Mouse (Mus musculus): ENCODE data around the gene Ifitm3. TPM values are rescaled to one million over a fixed set of nuclear protein-coding genes. Genes with fewer than 3 reads are reported as not detected.
"Not testable (repeated sequence)": the region's sequence is repeated elsewhere in the genome, so short reads cannot be mapped to it uniquely, and the experiment has no call there.

The Ifitm3 gene
- polyA plus RNA-seq, 1 experiment from 2014 or later: 166 TPM

DNA sequence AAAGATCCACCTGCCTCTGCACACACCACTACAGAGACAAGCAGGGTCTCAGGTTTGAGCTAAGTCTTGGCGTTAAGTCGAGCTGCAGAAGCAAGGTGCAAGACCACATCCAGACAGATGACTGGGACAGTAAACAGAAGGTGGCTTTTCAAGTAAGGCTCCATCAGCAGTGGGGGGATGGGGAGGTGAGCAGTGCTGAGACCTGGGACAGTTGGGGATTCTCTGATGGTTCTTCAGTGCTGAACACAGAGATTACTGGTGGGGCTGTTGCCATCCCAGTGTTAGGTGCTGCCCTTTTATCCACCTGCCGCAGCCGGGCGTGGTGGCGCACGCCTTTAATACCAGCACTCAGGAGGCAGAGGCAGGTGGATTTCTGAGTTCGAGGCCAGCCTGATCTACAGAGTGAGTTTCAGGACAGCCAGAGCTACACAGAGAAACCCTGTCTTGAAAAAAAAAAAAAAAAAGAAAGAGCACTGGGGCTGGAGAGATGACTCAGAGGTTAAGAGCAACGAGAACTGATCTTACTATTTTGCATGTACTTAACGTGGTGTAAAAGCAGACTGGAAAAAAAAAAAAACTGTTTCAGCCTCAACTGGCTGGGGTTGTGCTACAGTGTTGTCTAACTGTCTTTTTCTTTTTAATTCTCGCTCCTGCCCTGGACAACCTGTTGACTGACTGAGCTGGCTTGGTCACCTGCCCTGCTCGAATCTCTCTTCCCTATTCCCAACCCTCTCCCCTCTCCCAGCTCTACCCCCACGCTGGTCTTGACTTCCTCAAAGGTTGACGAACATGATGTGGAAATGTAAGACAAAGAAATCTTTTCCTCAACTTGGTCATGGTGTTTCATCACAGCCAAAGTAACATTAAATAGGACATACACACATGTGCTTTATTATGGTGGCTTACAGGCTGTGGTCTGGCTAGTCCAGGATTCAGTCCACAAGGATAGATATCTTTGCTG, 11.2 kb upstream of the Ifitm3 start:
- H3K9me3 ChIP-seq (ENCODE audit: control insufficient read depth, low read length): no peaks in the 10 kb centered on the region
- H3K4me1 ChIP-seq (ENCODE audit: control insufficient read depth, insufficient read depth, low read length): 0 out of 2 replicates have a peak, but pooled peaks cover 3% of the 10 kb centered on the region
- WGBS: 79% methylated on average over 14 of the region's 14 CpGs
- H3K27me3 ChIP-seq (ENCODE audit: control insufficient read depth, insufficient read depth, low read length): no peaks in the 10 kb centered on the region
- no peaks in the 10 kb centered on the region for H3K36me3 ChIP-seq (ENCODE audit: control insufficient read depth, insufficient read depth, low read length)
- no peak overlapping the region for H3K4me2 ChIP-seq (replicated peaks; ENCODE audit: low read depth, low read length)
- H3K4me3 ChIP-seq (ENCODE audit: low read length): no peak overlapping the region
- H3K9ac ChIP-seq (ENCODE audit: low read depth, low read length): no peak overlapping the region
- no peak overlapping the region for H3K27ac ChIP-seq (ENCODE audit: low read depth, low read length)
- ATAC-seq (ENCODE audit: low FRiP score, low TSS enrichment): no peak

- H3K4me2 ChIP-seq (replicated peaks; ENCODE audit: low read depth, low read length): no peak overlapping the region
- no peaks in the 10 kb centered on the region for H3K36me3 ChIP-seq (ENCODE audit: control insufficient read depth, insufficient read depth, low read length)
- no peaks in the 10 kb centered on the region for H3K9me3 ChIP-seq (ENCODE audit: control insufficient read depth, low read length)
- H3K27ac ChIP-seq (ENCODE audit: low read depth, low read length): no peak overlapping the region
- no peak overlapping the region for H3K9ac ChIP-seq (ENCODE audit: low read depth, low read length)
- no peak for ATAC-seq (ENCODE audit: low FRiP score, low TSS enrichment)
- no peak overlapping the region for H3K4me3 ChIP-seq (ENCODE audit: low read length)
- no peaks in the 10 kb centered on the region for H3K27me3 ChIP-seq (ENCODE audit: control insufficient read depth, insufficient read depth, low read length)
- H3K4me1 ChIP-seq (ENCODE audit: control insufficient read depth, insufficient read depth, low read length): no peaks in the 10 kb centered on the region
- WGBS: 93% methylated on average over 5 of the region's 5 CpGs
These were observed 8.5 kb upstream of the Ifitm3 start for GRCm38 (mm10) chr7:141019028-141019427.

GRCm38 (mm10) chr7:141017824-141018223, 7.3 kb upstream of the Ifitm3 start, which contains the start of gene Ifitm6:
Gene Ifitm6 (minus strand): TSS chr7:141017924.
- not testable (repeated sequence) for H3K4me1 ChIP-seq (ENCODE audit: control insufficient read depth, insufficient read depth, low read length); H3K4me3 ChIP-seq (ENCODE audit: low read length); H3K9me3 ChIP-seq (ENCODE audit: control insufficient read depth, low read length); H3K27me3 ChIP-seq (ENCODE audit: control insufficient read depth, insufficient read depth, low read length); H3K4me2 ChIP-seq (replicated peaks; ENCODE audit: low read depth, low read length); H3K9ac ChIP-seq (ENCODE audit: low read depth, low read length); ATAC-seq (ENCODE audit: low FRiP score, low TSS enrichment); H3K36me3 ChIP-seq (ENCODE audit: control insufficient read depth, insufficient read depth, low read length); H3K27ac ChIP-seq (ENCODE audit: low read depth, low read length)
- 67% methylated on average over 1 of the region's 1 CpGs for WGBS

DNA sequence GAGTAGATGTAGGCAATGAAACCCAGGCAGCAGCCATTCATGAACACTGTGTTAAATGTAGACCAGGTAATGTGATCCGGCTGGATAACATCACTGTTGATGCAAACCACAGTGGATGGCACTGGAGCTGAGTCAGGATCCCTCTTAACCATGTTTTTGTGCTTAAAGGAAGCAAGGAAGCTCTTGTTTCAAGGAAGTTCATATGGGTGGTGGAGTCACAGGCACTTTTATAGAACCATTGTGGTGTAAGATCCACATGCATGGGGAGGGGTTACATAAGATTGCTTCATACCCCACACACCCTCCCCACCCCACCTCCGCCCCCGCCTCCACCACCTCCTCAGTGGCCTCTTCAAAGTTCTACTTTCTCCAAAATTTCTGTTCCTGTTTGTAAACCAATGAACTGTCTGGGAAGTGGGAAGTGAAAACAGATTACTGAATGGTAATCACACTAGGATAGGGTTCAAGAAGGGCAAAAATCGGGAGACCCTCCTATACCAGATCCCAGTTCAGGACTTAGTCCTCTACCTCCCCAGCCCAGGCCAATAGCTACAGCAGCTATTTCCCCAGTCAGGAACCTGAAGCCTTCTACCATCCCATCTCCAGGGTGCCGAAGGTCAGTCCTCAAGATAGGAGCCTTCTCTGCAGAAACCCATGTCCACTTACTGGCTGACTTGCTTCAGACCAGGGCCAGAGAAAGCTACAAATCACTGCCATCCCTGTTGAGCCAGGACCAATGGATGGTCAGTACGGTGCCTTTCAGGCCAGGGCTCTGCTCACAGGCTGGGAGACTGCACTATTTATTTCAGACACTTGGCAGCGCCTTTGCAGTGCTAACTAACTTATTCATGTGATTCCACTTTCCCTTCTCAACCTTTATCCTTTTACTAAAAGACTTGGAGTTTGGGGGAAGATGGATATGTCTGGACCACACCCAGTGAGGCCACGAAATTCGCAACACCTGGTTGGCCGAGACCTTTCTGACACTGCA, 6.4 kb upstream of the Ifitm3 start:
- no peaks in the 10 kb centered on the region for H3K36me3 ChIP-seq (ENCODE audit: control insufficient read depth, insufficient read depth, low read length)
- no peaks in the 10 kb centered on the region for H3K9me3 ChIP-seq (ENCODE audit: control insufficient read depth, low read length)
- no peaks in the 10 kb centered on the region for H3K27me3 ChIP-seq (ENCODE audit: control insufficient read depth, insufficient read depth, low read length)
- H3K9ac ChIP-seq (ENCODE audit: low read depth, low read length): no peak overlapping the region
- no peak overlapping the region for H3K27ac ChIP-seq (ENCODE audit: low read depth, low read length)
- no peak overlapping the region for H3K4me2 ChIP-seq (replicated peaks; ENCODE audit: low read depth, low read length)
- H3K4me3 ChIP-seq (ENCODE audit: low read length): no peak overlapping the region
- ATAC-seq (ENCODE audit: low FRiP score, low TSS enrichment): no peak
- WGBS: 83% methylated on average over 10 of the region's 10 CpGs
- H3K4me1 ChIP-seq (ENCODE audit: control insufficient read depth, insufficient read depth, low read length): no peaks in the 10 kb centered on the region

DNA sequence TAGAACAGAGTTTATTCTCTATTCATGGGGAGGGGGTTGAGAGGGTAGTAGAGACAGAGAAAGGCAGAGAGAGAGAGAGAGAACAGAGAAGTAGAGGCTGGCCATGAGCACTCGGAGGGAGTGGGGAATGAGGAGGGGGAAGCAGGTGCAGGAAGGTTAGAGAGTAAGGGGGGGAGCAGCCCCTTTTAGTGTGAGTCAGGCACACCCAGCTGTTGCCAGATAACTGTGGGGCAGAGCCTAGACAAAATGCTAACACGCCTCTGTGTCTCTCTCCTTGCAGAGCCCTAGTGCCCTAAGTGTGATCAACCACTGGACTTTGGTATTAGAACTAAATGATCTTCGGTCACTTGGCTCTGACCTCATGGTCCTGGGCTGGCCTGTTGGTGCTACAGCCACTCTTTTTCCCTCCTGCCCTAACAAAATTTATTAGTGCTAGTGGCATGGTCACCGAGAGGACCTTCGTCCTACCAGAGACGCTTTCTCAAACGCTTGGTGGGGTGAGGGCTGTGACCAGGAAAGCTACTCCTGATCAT, 734 bp upstream of the Ifitm3 start:
- Histone ChIP-seq H3K36me3 (ENCODE audit: control insufficient read depth, insufficient read depth, low read length) (no peaks in the 10 kb centered on the region), H3K4me1 (ENCODE audit: control insufficient read depth, insufficient read depth, low read length) (peaks cover 23% of the 10 kb centered on the region), H3K4me3 (ENCODE audit: low read length) (no peak overlapping the region), H3K9me3 (ENCODE audit: control insufficient read depth, low read length) (no peaks in the 10 kb centered on the region), H3K27ac (ENCODE audit: low read depth, low read length) (no peak overlapping the region), H3K9ac (ENCODE audit: low read depth, low read length) (no peak overlapping the region), H3K4me2 (replicated peaks; ENCODE audit: low read depth, low read length) (no peak overlapping the region), H3K27me3 (ENCODE audit: control insufficient read depth, insufficient read depth, low read length) (no peaks in the 10 kb centered on the region)
- WGBS: 82% methylated on average over 7 of the region's 7 CpGs
- ATAC-seq (ENCODE audit: low FRiP score, low TSS enrichment): no peak

DNA sequence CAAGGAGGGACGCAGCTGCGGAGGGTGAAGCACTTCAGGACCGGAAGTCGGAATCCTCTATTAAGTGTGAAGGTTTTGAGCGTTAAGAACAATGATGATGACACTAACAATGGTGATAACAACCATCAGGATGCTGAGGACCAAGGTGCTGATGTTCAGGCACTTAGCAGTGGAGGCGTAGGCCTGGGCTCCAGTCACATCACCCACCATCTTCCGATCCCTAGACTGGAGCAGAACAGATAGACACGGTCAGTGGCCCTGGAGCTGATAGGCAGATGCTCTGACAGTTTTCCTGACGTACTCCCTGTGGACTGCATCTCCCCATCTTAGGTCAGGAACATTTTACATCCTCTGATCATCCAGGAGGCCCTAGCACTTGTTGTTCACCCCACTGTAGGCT, 905 bp downstream of the Ifitm3 start:
- WGBS: 88% methylated on average over 9 of the region's 9 CpGs
- no peak overlapping the region for H3K27ac ChIP-seq (ENCODE audit: low read depth, low read length)
- no peaks in the 10 kb centered on the region for H3K36me3 ChIP-seq (ENCODE audit: control insufficient read depth, insufficient read depth, low read length)
- no peaks in the 10 kb centered on the region for H3K9me3 ChIP-seq (ENCODE audit: control insufficient read depth, low read length)
- H3K27me3 ChIP-seq (ENCODE audit: control insufficient read depth, insufficient read depth, low read length): no peaks in the 10 kb centered on the region
- H3K4me2 ChIP-seq (replicated peaks; ENCODE audit: low read depth, low read length): peak overlapping the region; percentile 48
- H3K9ac ChIP-seq (ENCODE audit: low read depth, low read length): peak overlapping the region; percentile 54; the same call in 1 of the 2 replicates
- peak overlapping the region; percentile 44; the same call in 1 of the 2 replicates for H3K4me3 ChIP-seq (ENCODE audit: low read length)
- H3K4me1 ChIP-seq (ENCODE audit: control insufficient read depth, insufficient read depth, low read length): peaks cover 23% of the 10 kb centered on the region
- no peak for ATAC-seq (ENCODE audit: low FRiP score, low TSS enrichment)

DNA sequence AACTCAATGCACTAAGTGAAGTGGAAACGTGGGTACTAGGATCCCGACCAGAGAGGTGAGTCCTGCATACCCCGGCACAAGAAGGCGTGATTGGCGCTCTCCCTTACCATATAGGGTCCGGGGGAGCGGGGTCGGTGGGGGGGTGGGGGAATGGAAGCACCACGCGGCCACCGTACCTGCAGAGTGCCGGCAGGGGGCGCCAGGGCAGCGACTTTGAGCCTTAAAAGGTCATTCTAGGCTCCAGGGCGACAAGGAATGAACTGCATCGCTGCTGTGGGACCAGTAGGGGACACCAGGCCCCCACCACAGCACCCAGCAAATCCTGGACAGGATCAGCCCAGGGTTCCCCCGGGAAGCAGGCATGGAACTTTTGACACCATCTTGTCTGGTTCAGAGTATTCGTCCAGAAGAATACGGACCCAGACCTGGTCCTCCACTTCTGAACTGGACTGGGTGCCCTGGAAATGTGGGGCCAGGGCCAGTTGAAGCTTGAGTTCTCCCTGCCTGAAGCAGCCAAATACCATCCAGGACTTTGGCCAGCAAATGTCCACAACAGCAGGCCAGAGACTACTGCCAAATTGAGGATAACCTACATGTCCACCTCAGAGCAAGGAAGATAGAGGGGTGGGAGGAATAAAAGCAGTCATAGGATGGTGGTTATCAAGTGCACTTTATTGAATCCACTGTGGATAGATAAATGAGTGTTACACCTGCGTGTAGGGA, 1.5 kb downstream of the Ifitm3 start:
- peak; percentile 73 for ATAC-seq (ENCODE audit: low FRiP score, low TSS enrichment)
- H3K27ac ChIP-seq (ENCODE audit: low read depth, low read length): no peak overlapping the region
- 8% methylated on average over 20 of the region's 20 CpGs for WGBS

DNA sequence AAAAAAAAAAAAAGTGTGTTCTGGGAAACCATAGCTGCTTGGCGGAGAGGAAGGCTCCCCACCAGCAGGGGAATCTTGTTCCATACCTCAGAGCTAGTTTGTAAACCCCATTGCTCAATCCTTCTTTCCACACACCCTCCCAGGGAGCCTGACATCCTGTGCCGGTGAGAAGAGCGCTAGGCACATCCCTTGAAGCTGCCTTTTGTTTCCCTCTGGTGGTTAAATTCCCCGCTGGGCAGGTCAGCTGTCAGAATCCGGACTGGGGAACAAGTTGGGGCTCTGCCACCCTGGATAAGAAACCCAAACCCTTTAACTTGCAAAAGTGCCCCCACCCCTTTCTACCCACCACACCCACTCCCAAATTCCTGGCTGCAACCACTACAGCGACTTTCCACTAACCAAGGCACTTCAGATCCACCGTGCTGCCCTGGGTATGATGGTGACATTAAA, 2.2 kb downstream of the Ifitm3 start:
- no peaks in the 10 kb centered on the region for H3K36me3 ChIP-seq (ENCODE audit: control insufficient read depth, insufficient read depth, low read length)
- ATAC-seq (ENCODE audit: low FRiP score, low TSS enrichment): no peak
- H3K4me3 ChIP-seq (ENCODE audit: low read length): no peak overlapping the region
- no peaks in the 10 kb centered on the region for H3K27me3 ChIP-seq (ENCODE audit: control insufficient read depth, insufficient read depth, low read length)
- peak overlapping the region; percentile 34; the same call in 1 of the 2 replicates for H3K4me2 ChIP-seq (replicated peaks; ENCODE audit: low read depth, low read length)
- peaks cover 23% of the 10 kb centered on the region for H3K4me1 ChIP-seq (ENCODE audit: control insufficient read depth, insufficient read depth, low read length)
- WGBS: 7% methylated on average over 7 of the region's 7 CpGs
- H3K9me3 ChIP-seq (ENCODE audit: control insufficient read depth, low read length): no peaks in the 10 kb centered on the region
- no peak overlapping the region for H3K9ac ChIP-seq (ENCODE audit: low read depth, low read length)
- H3K27ac ChIP-seq (ENCODE audit: low read depth, low read length): no peak overlapping the region

More for the DNA sequence above, 1.5 kb downstream of the Ifitm3 start:
- H3K9ac ChIP-seq (ENCODE audit: low read depth, low read length): no peak overlapping the region
- no peaks in the 10 kb centered on the region for H3K9me3 ChIP-seq (ENCODE audit: control insufficient read depth, low read length)
- H3K4me1 ChIP-seq (ENCODE audit: control insufficient read depth, insufficient read depth, low read length): peaks cover 23% of the 10 kb centered on the region
- H3K4me2 ChIP-seq (replicated peaks; ENCODE audit: low read depth, low read length): peak overlapping the region; percentile 48
- H3K27me3 ChIP-seq (ENCODE audit: control insufficient read depth, insufficient read depth, low read length): no peaks in the 10 kb centered on the region
- peak overlapping the region; percentile 44 for H3K4me3 ChIP-seq (ENCODE audit: low read length)
- H3K36me3 ChIP-seq (ENCODE audit: control insufficient read depth, insufficient read depth, low read length): no peaks in the 10 kb centered on the region

All from kidney, embryonic 14.5 days (tissue).